Mouse (Mus musculus) cortical plate, adult 2 months (tissue): ENCODE data around the gene Rhof.

Source experiments
- CTCF ChIP-seq: fragments of 200-500 bp; IDR thresholded peaks from 2 replicates; pipeline ENCODE4 v1.5.1; 2011; ENCODE audit warnings: mild to moderate bottlenecking, control low read depth, low read length; ENCODE audit not compliant: insufficient read depth; ENCODE audit errors: extremely low read depth
- POLR2A ChIP-seq: fragments of 200-500 bp; IDR thresholded peaks from 2 replicates; pipeline ENCODE4 v1.6.1; 2011; ENCODE audit warnings: mild to moderate bottlenecking, low read length, control low read depth; ENCODE audit not compliant: insufficient read depth; ENCODE audit errors: extremely low read depth

GRCm38 (mm10) chr5:123159866-123160265 lies 27.4 kb upstream of the Rhof start:
- TF ChIP-seq CTCF (no peak), POLR2A (no peak)
